Mouse (Mus musculus): ENCODE data around the gene Espn. TPM values are rescaled to one million over a fixed set of nuclear protein-coding genes. Genes with fewer than 3 reads are reported as not detected.

The Espn gene
- polyA plus RNA-seq, 1 experiment from 2014 or later, result 2.3 TPM

GRCm38 (mm10) chr4:152103025-152103424 is 49.1 kb downstream of the Espn start:
- H3K4me2 ChIP-seq (ENCODE audit: low read depth, low read length), result no peak overlapping the region
- WGBS (ENCODE audit: insufficient replicate concordance), result 40% methylated on average over 7 of the region's 7 CpGs
- H3K9ac ChIP-seq (ENCODE audit: low read depth, low read length), result no peak overlapping the region
- H3K36me3 ChIP-seq (ENCODE audit: control insufficient read depth, insufficient read depth), result peaks cover 4% of the 10 kb centered on the region; the same call in 1 of the 2 replicates
- peaks cover 14% of the 10 kb centered on the region for H3K4me1 ChIP-seq (ENCODE audit: control insufficient read depth, low read depth, low read length)
- no peaks in the 10 kb centered on the region for H3K27me3 ChIP-seq (ENCODE audit: control insufficient read depth, insufficient read depth, low read depth, low read length)
- no peak overlapping the region for H3K4me3 ChIP-seq (ENCODE audit: low read depth, low read length)
- H3K9me3 ChIP-seq (replicated peaks; ENCODE audit: control insufficient read depth, low read length), result no peaks in the 10 kb centered on the region
- no peak for ATAC-seq (ENCODE audit: low read depth)
- H3K27ac ChIP-seq (ENCODE audit: low read length), result no peak overlapping the region

DNA sequence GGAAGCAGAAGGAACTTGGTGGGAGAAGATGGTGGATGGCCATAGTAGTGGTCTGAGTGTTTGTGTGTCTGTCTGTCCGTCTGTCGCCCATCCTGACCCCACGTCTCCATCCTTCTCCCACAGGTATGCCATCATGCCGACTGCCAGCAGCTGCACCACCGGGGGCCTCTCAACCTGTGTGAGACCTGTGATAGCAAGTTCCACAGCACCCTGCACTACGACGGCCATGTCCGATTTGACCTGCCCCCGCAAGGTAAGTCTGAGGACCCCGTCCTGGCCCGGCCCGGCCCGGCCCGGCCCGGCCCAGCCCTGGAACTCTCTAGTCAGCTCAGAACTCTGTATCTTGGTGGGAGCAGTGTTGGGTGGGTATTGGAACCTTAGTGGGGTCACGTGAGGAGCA is 50.2 kb downstream of the Espn start:
- peaks cover 5% of the 10 kb centered on the region for H3K4me1 ChIP-seq (ENCODE audit: control insufficient read depth, low read depth, low read length)
- no peaks in the 10 kb centered on the region for H3K9me3 ChIP-seq (replicated peaks; ENCODE audit: control insufficient read depth, low read length)
- no peaks in the 10 kb centered on the region for H3K27me3 ChIP-seq (ENCODE audit: control insufficient read depth, insufficient read depth, low read depth, low read length)
- H3K27ac ChIP-seq (ENCODE audit: low read length), result no peak overlapping the region
- H3K4me2 ChIP-seq (ENCODE audit: low read depth, low read length), result no peak overlapping the region
- peaks cover 4% of the 10 kb centered on the region; the same call in 1 of the 2 replicates for H3K36me3 ChIP-seq (ENCODE audit: control insufficient read depth, insufficient read depth)
- WGBS (ENCODE audit: insufficient replicate concordance), result 88% methylated on average over 16 of the region's 16 CpGs
- H3K9ac ChIP-seq (ENCODE audit: low read depth, low read length), result no peak overlapping the region
- no peak for ATAC-seq (ENCODE audit: low read depth)
- H3K4me3 ChIP-seq (ENCODE audit: low read depth, low read length), result no peak overlapping the region

- peaks cover 4% of the 10 kb centered on the region; the same call in 1 of the 2 replicates for H3K36me3 ChIP-seq (ENCODE audit: control insufficient read depth, insufficient read depth)
- WGBS (ENCODE audit: insufficient replicate concordance), result 49% methylated on average over 7 of the region's 7 CpGs
- H3K4me3 ChIP-seq (ENCODE audit: low read depth, low read length), result no peak overlapping the region
- no peak overlapping the region for H3K9ac ChIP-seq (ENCODE audit: low read depth, low read length)
- peaks cover 10% of the 10 kb centered on the region for H3K4me1 ChIP-seq (ENCODE audit: control insufficient read depth, low read depth, low read length)
- no peaks in the 10 kb centered on the region for H3K27me3 ChIP-seq (ENCODE audit: control insufficient read depth, insufficient read depth, low read depth, low read length)
- H3K27ac ChIP-seq (ENCODE audit: low read length), result no peak overlapping the region
- no peak overlapping the region for H3K4me2 ChIP-seq (ENCODE audit: low read depth, low read length)
- H3K9me3 ChIP-seq (replicated peaks; ENCODE audit: control insufficient read depth, low read length), result no peaks in the 10 kb centered on the region
- ATAC-seq (ENCODE audit: low read depth), result no peak
These were observed 51.0 kb downstream of the Espn start for GRCm38 (mm10) chr4:152101081-152101653.

GRCm38 (mm10) chr4:152100541-152100940 is 51.6 kb downstream of the Espn start:
- Histone ChIP-seq H3K9me3 (replicated peaks; ENCODE audit: control insufficient read depth, low read length) (no peaks in the 10 kb centered on the region), H3K36me3 (ENCODE audit: control insufficient read depth, insufficient read depth) (peaks cover 4% of the 10 kb centered on the region; the same call in 1 of the 2 replicates), H3K4me3 (ENCODE audit: low read depth, low read length) (no peak overlapping the region), H3K4me2 (ENCODE audit: low read depth, low read length) (no peak overlapping the region), H3K27ac (ENCODE audit: low read length) (no peak overlapping the region), H3K27me3 (ENCODE audit: control insufficient read depth, insufficient read depth, low read depth, low read length) (no peaks in the 10 kb centered on the region), H3K4me1 (ENCODE audit: control insufficient read depth, low read depth, low read length) (peaks cover 15% of the 10 kb centered on the region), H3K9ac (ENCODE audit: low read depth, low read length) (no peak overlapping the region)
- 58% methylated on average over 11 of the region's 11 CpGs for WGBS (ENCODE audit: insufficient replicate concordance)
- ATAC-seq (ENCODE audit: low read depth), result no peak

DNA sequence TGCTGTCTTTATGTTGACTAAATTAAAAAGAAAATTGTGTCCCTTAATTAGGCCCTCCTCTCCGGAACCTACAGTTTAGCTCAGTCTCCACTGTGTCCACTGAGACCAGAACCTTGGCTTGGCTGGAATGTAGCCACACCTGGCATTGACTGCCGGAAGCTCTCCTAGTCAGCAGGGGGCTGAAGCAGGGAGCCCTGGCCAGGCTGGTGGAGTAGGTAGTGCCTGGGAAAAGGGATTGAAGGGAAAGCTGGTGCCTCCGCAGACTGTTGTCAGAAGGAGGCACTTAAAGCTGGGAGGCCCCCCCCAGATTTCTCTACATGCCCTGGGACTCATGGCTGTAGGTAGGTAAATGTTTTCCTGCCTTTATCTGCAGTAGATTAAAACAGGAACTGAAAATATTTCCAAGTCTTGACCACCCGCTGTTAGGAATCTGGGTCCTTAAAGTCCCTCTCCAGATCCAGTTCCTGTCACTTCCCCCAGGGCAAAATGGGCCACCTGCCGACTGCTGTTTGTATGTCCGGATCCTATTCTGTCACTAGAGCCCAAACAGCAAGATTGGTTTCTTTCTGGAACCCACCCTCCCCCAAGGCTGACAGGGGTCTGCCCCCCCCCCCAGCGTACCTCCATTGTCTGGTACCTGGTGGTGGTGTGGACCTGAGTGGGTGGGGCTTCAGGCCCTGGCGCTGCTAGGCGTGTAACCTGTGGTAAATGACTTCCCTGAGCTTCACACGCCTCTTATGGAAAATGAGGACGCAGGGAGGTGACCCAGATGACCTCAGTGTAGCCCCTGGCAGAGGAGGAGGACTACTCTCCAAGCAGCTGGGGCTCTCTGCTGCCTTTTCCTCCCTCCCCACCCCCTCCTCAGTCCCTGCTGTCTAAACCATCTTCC is 54.0 kb downstream of the Espn start:
- Histone ChIP-seq H3K4me1 (ENCODE audit: control insufficient read depth, low read depth, low read length) (peaks cover 33% of the 10 kb centered on the region), H3K9ac (ENCODE audit: low read depth, low read length) (no peak overlapping the region), H3K4me3 (ENCODE audit: low read depth, low read length) (no peak overlapping the region), H3K27me3 (ENCODE audit: control insufficient read depth, insufficient read depth, low read depth, low read length) (no peaks in the 10 kb centered on the region), H3K27ac (ENCODE audit: low read length) (no peak overlapping the region), H3K4me2 (ENCODE audit: low read depth, low read length) (no peak overlapping the region), H3K9me3 (replicated peaks; ENCODE audit: control insufficient read depth, low read length) (no peaks in the 10 kb centered on the region), H3K36me3 (ENCODE audit: control insufficient read depth, insufficient read depth) (peaks cover 4% of the 10 kb centered on the region; the same call in 1 of the 2 replicates)
- no peak for ATAC-seq (ENCODE audit: low read depth)
- 68% methylated on average over 11 of the region's 11 CpGs for WGBS (ENCODE audit: insufficient replicate concordance)

- Histone ChIP-seq H3K9ac (ENCODE audit: low read depth, low read length) (peak overlapping the region; percentile 38; the same call in 1 of the 2 replicates), H3K4me3 (ENCODE audit: low read depth, low read length) (peak overlapping the region; percentile 25; the same call in 1 of the 2 replicates), H3K27me3 (ENCODE audit: control insufficient read depth, insufficient read depth, low read depth, low read length) (no peaks in the 10 kb centered on the region), H3K4me1 (ENCODE audit: control insufficient read depth, low read depth, low read length) (peaks cover 45% of the 10 kb centered on the region), H3K27ac (ENCODE audit: low read length) (no peak overlapping the region), H3K4me2 (ENCODE audit: low read depth, low read length) (peak overlapping the region; percentile 41; the same call in 1 of the 2 replicates), H3K36me3 (ENCODE audit: control insufficient read depth, insufficient read depth) (no peaks in the 10 kb centered on the region), H3K9me3 (replicated peaks; ENCODE audit: control insufficient read depth, low read length) (no peaks in the 10 kb centered on the region)
- ATAC-seq (ENCODE audit: low read depth), result no peak
- 37% methylated on average over 6 of the region's 6 CpGs for WGBS (ENCODE audit: insufficient replicate concordance)
These were observed 55.2 kb downstream of the Espn start for GRCm38 (mm10) chr4:152096927-152097326.

- Histone ChIP-seq H3K9me3 (replicated peaks; ENCODE audit: control insufficient read depth, low read length) (no peaks in the 10 kb centered on the region), H3K4me3 (ENCODE audit: low read depth, low read length) (peak overlapping the region; percentile 25; the same call in 1 of the 2 replicates), H3K9ac (ENCODE audit: low read depth, low read length) (peak overlapping the region; percentile 38), H3K36me3 (ENCODE audit: control insufficient read depth, insufficient read depth) (no peaks in the 10 kb centered on the region), H3K4me2 (ENCODE audit: low read depth, low read length) (peak overlapping the region; percentile 41; the same call in 1 of the 2 replicates), H3K27ac (ENCODE audit: low read length) (peak overlapping the region; percentile 49; the same call in 1 of the 2 replicates), H3K4me1 (ENCODE audit: control insufficient read depth, low read depth, low read length) (peaks cover 52% of the 10 kb centered on the region), H3K27me3 (ENCODE audit: control insufficient read depth, insufficient read depth, low read depth, low read length) (no peaks in the 10 kb centered on the region)
- WGBS (ENCODE audit: insufficient replicate concordance), result 10% methylated on average over 27 of the region's 27 CpGs
- ATAC-seq (ENCODE audit: low read depth), result peak; percentile 57
These were observed 55.9 kb downstream of the Espn start for GRCm38 (mm10) chr4:152095937-152096910.

GRCm38 (mm10) chr4:152094233-152094632 is 57.9 kb downstream of the Espn start:
- Histone ChIP-seq H3K27me3 (ENCODE audit: control insufficient read depth, insufficient read depth, low read depth, low read length) (no peaks in the 10 kb centered on the region), H3K4me1 (ENCODE audit: control insufficient read depth, low read depth, low read length) (peaks cover 57% of the 10 kb centered on the region), H3K4me2 (ENCODE audit: low read depth, low read length) (no peak overlapping the region), H3K27ac (ENCODE audit: low read length) (no peak overlapping the region), H3K4me3 (ENCODE audit: low read depth, low read length) (no peak overlapping the region), H3K9me3 (replicated peaks; ENCODE audit: control insufficient read depth, low read length) (no peaks in the 10 kb centered on the region), H3K9ac (ENCODE audit: low read depth, low read length) (no peak overlapping the region), H3K36me3 (ENCODE audit: control insufficient read depth, insufficient read depth) (no peaks in the 10 kb centered on the region)
- ATAC-seq (ENCODE audit: low read depth), result no peak
- WGBS (ENCODE audit: insufficient replicate concordance), result 83% methylated on average over 12 of the region's 12 CpGs

Measured in liver, embryonic 16.5 days (tissue).